Mouse (Mus musculus): Measurements from ENCODE around the gene Slc22a20. TPM values are rescaled to one million over a fixed set of nuclear protein-coding genes. Genes with fewer than 3 reads are reported as not detected.

The Slc22a20 gene
- polyA plus RNA-seq, 1 experiment from 2014 or later: not detected

GRCm38 (mm10) chr19:6013691-6014090 is 27.7 kb upstream of the Slc22a20 start:
- no peak overlapping the region for H3K4me3 ChIP-seq (replicated peaks)
- no peak for ATAC-seq
- H3K36me3 ChIP-seq: no peaks in the 10 kb centered on the region
- WGBS: 89% methylated on average over 10 of the region's 10 CpGs
- no peak overlapping the region for H3K27ac ChIP-seq
- no peaks in the 10 kb centered on the region for H3K9me3 ChIP-seq
- no peak overlapping the region for H3K9ac ChIP-seq (replicated peaks)
- peaks cover 16% of the 10 kb centered on the region for H3K4me1 ChIP-seq (replicated peaks)
- H3K27me3 ChIP-seq: peaks cover 34% of the 10 kb centered on the region
- no peak overlapping the region for H3K4me2 ChIP-seq (replicated peaks)

- H3K36me3 ChIP-seq: no peaks in the 10 kb centered on the region
- WGBS: 72% methylated on average over 8 of the region's 8 CpGs
- H3K4me2 ChIP-seq (replicated peaks): no peak overlapping the region
- H3K4me1 ChIP-seq (replicated peaks): no peaks in the 10 kb centered on the region
- no peak overlapping the region for H3K4me3 ChIP-seq (replicated peaks)
- peaks cover 4% of the 10 kb centered on the region for H3K27me3 ChIP-seq
- H3K9me3 ChIP-seq: no peaks in the 10 kb centered on the region
- H3K27ac ChIP-seq: no peak overlapping the region
- no peak overlapping the region for H3K9ac ChIP-seq (replicated peaks)
- no peak for ATAC-seq
Measured at GRCm38 (mm10) chr19:6009137-6009536, 23.2 kb upstream of the Slc22a20 start.

- no peaks in the 10 kb centered on the region for H3K36me3 ChIP-seq
- H3K27ac ChIP-seq: no peak overlapping the region
- no peaks in the 10 kb centered on the region for H3K9me3 ChIP-seq
- H3K27me3 ChIP-seq: no peaks in the 10 kb centered on the region
- no peaks in the 10 kb centered on the region for H3K4me1 ChIP-seq (replicated peaks)
- no peak overlapping the region for H3K9ac ChIP-seq (replicated peaks)
- WGBS: 88% methylated on average over 13 of the region's 13 CpGs
- no peak for ATAC-seq
- H3K4me3 ChIP-seq (replicated peaks): no peak overlapping the region
- H3K4me2 ChIP-seq (replicated peaks): no peak overlapping the region
Measured at GRCm38 (mm10) chr19:6007013-6007412, 21.1 kb upstream of the Slc22a20 start.

- no peak for ATAC-seq
- Histone ChIP-seq H3K4me3 (replicated peaks) (no peak overlapping the region), H3K27ac (no peak overlapping the region), H3K4me2 (replicated peaks) (no peak overlapping the region), H3K36me3 (no peaks in the 10 kb centered on the region), H3K9me3 (no peaks in the 10 kb centered on the region), H3K4me1 (replicated peaks) (no peaks in the 10 kb centered on the region), H3K9ac (replicated peaks) (no peak overlapping the region), H3K27me3 (no peaks in the 10 kb centered on the region)
- WGBS: 58% methylated on average over 11 of the region's 11 CpGs
Measured at GRCm38 (mm10) chr19:6005541-6005940, 19.6 kb upstream of the Slc22a20 start.

DNA sequence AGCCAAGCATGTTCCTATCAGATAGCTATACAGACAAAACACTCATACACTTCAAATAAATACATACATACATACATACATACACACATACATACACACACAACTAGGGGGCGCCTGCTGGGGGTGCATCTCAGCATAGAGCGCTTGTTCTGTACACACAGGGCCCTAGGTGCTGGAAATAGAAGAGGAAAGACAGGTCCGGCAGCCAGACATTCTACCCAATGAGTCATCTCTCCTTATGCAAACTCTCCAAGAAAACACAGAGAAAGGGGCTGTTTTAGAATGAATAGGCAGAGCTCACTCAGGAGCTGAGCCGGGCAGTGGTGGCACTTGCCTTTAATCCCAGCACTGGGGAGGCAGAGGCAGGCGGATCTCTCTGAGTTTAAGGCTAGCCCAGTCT is 14.0 kb upstream of the Slc22a20 start:
- no peaks in the 10 kb centered on the region for H3K27me3 ChIP-seq
- H3K9ac ChIP-seq (replicated peaks): no peak overlapping the region
- no peak overlapping the region for H3K4me2 ChIP-seq (replicated peaks)
- no peaks in the 10 kb centered on the region for H3K36me3 ChIP-seq
- no peak for ATAC-seq
- no peaks in the 10 kb centered on the region for H3K4me1 ChIP-seq (replicated peaks)
- WGBS: 75% methylated on average over 5 of the region's 5 CpGs
- H3K9me3 ChIP-seq: no peaks in the 10 kb centered on the region
- no peak overlapping the region for H3K4me3 ChIP-seq (replicated peaks)
- H3K27ac ChIP-seq: no peak overlapping the region

DNA sequence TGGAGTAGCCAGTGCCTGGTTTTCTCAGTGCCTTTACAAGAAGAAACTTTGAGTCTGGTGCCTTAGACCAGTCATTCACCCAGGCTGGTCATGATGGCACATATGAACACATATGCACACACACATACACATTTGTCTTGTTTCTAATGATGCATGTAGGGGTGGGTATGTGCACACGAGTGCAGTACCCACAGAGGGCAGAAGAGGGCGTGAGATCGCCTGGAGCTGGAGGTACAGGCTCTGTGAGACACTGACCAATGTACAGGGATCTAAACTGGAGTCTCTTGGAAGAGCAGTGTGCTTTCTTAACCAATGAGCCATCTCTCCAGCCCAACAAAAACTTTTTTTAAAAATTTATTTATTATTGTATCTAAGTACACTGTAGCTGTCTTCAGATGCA is 12.2 kb upstream of the Slc22a20 start:
- Histone ChIP-seq H3K27ac (no peak overlapping the region), H3K36me3 (no peaks in the 10 kb centered on the region), H3K9me3 (no peaks in the 10 kb centered on the region), H3K9ac (replicated peaks) (no peak overlapping the region), H3K4me3 (replicated peaks) (no peak overlapping the region), H3K4me1 (replicated peaks) (no peaks in the 10 kb centered on the region), H3K27me3 (no peaks in the 10 kb centered on the region), H3K4me2 (replicated peaks) (no peak overlapping the region)
- WGBS: 82% methylated on average over 3 of the region's 3 CpGs
- ATAC-seq: no peak

DNA sequence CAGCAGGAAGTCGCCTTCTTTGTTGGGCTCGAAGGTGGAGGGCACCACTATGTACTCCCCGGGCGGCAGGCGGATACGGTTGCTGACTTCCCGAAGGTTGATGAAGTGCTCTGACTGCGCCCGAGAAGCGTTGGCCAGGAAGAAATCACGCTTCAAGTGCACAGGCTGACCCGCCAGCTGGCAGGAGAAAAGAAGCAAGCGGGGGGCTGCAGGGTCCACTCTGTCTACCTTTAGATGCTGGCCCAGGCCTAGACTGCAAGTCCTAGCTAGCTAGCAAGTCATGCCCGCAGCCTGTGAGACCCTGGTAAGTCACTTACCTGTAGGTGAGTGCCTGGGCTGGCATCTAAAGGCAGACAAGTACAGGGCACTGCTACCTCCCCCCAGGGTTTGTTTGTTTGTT is 8.8 kb upstream of the Slc22a20 start:
- Histone ChIP-seq H3K9me3 (no peaks in the 10 kb centered on the region), H3K36me3 (no peaks in the 10 kb centered on the region), H3K4me1 (replicated peaks) (no peaks in the 10 kb centered on the region; the same call in 1 of the 2 replicates), H3K27me3 (no peaks in the 10 kb centered on the region), H3K4me2 (replicated peaks) (no peak overlapping the region), H3K4me3 (replicated peaks) (no peak overlapping the region), H3K9ac (replicated peaks) (no peak overlapping the region), H3K27ac (no peak overlapping the region)
- ATAC-seq: no peak
- 84% methylated on average over 14 of the region's 14 CpGs for WGBS

DNA sequence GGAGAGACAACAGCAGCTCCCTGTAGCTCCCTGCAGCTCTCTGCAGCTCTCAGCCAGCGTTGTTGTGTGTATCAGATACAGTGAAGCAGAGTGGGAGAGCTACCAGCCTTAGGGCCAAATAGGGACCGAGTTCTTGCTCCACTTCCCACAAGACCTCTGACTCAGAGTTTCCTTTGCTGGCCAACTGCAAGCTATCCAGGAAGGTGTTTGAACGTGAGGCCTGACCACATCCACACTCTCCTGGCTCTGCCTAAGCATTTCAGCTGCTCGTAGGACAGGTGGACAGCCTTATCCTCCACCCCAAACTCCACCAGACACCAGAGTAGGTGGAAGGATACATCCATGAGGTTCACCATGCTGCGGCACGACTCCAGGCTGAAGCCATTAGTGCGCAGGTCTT is 6.1 kb upstream of the Slc22a20 start:
- Histone ChIP-seq H3K9me3 (no peaks in the 10 kb centered on the region), H3K27me3 (no peaks in the 10 kb centered on the region), H3K4me3 (replicated peaks) (no peak overlapping the region), H3K9ac (replicated peaks) (no peak overlapping the region), H3K27ac (no peak overlapping the region), H3K36me3 (no peaks in the 10 kb centered on the region), H3K4me2 (replicated peaks) (no peak overlapping the region), H3K4me1 (replicated peaks) (peaks cover 8% of the 10 kb centered on the region)
- WGBS: 81% methylated on average over 7 of the region's 7 CpGs
- ATAC-seq: no peak

GRCm38 (mm10) chr19:5991467-5991866 is 5.5 kb upstream of the Slc22a20 start:
- 82% methylated on average over 7 of the region's 7 CpGs for WGBS
- Histone ChIP-seq H3K27me3 (no peaks in the 10 kb centered on the region), H3K9me3 (no peaks in the 10 kb centered on the region), H3K36me3 (no peaks in the 10 kb centered on the region), H3K4me3 (replicated peaks) (no peak overlapping the region), H3K27ac (no peak overlapping the region), H3K9ac (replicated peaks) (no peak overlapping the region), H3K4me2 (replicated peaks) (no peak overlapping the region), H3K4me1 (replicated peaks) (peaks cover 8% of the 10 kb centered on the region)
- no peak for ATAC-seq

GRCm38 (mm10) chr19:5990921-5991320 is 5.0 kb upstream of the Slc22a20 start:
- H3K27me3 ChIP-seq: no peaks in the 10 kb centered on the region
- H3K4me1 ChIP-seq (replicated peaks): peaks cover 8% of the 10 kb centered on the region
- no peaks in the 10 kb centered on the region for H3K36me3 ChIP-seq
- no peak overlapping the region for H3K4me3 ChIP-seq (replicated peaks)
- H3K27ac ChIP-seq: no peak overlapping the region
- no peaks in the 10 kb centered on the region for H3K9me3 ChIP-seq
- WGBS: 33% methylated on average over 1 of the region's 1 CpGs
- ATAC-seq: no peak
- H3K4me2 ChIP-seq (replicated peaks): no peak overlapping the region
- no peak overlapping the region for H3K9ac ChIP-seq (replicated peaks)

- Histone ChIP-seq H3K4me3 (replicated peaks) (no peak overlapping the region), H3K36me3 (no peaks in the 10 kb centered on the region), H3K4me1 (replicated peaks) (peaks cover 8% of the 10 kb centered on the region), H3K9me3 (no peaks in the 10 kb centered on the region), H3K9ac (replicated peaks) (no peak overlapping the region), H3K27ac (no peak overlapping the region), H3K27me3 (no peaks in the 10 kb centered on the region), H3K4me2 (replicated peaks) (no peak overlapping the region)
- WGBS: 97% methylated on average over 12 of the region's 12 CpGs
- no peak for ATAC-seq
Measured at GRCm38 (mm10) chr19:5990033-5990432, 4.1 kb upstream of the Slc22a20 start.

GRCm38 (mm10) chr19:5989585-5989984 is 3.6 kb upstream of the Slc22a20 start:
- H3K4me3 ChIP-seq (replicated peaks): no peak overlapping the region
- 65% methylated on average over 6 of the region's 6 CpGs for WGBS
- ATAC-seq: 0 out of 2 replicates have a peak, but pooled peaks have one; percentile 31
- no peak overlapping the region for H3K4me2 ChIP-seq (replicated peaks)
- peaks cover 8% of the 10 kb centered on the region for H3K4me1 ChIP-seq (replicated peaks)
- H3K9me3 ChIP-seq: no peaks in the 10 kb centered on the region
- no peaks in the 10 kb centered on the region for H3K36me3 ChIP-seq
- H3K27ac ChIP-seq: peak overlapping the region; percentile 44; the same call in 1 of the 2 replicates
- no peak overlapping the region; the same call in 1 of the 2 replicates for H3K9ac ChIP-seq (replicated peaks)
- no peaks in the 10 kb centered on the region for H3K27me3 ChIP-seq

GRCm38 (mm10) chr19:5988815-5989452 is 3.0 kb upstream of the Slc22a20 start:
- no peaks in the 10 kb centered on the region for H3K36me3 ChIP-seq
- peak overlapping the region; percentile 14; the same call in 1 of the 2 replicates for H3K4me3 ChIP-seq (replicated peaks)
- peak overlapping the region; percentile 57 for H3K9ac ChIP-seq (replicated peaks)
- peak overlapping the region; percentile 44 for H3K27ac ChIP-seq
- no peaks in the 10 kb centered on the region for H3K9me3 ChIP-seq
- H3K4me2 ChIP-seq (replicated peaks): peak overlapping the region; percentile 42
- no peaks in the 10 kb centered on the region for H3K27me3 ChIP-seq
- 8% methylated on average over 12 of the region's 13 CpGs for WGBS
- ATAC-seq: peak; percentile 81
- H3K4me1 ChIP-seq (replicated peaks): peaks cover 8% of the 10 kb centered on the region
